Mouse (Mus musculus) spleen, adult 2 months (tissue): ENCODE data around the gene Mbnl3. TPM values are rescaled to one million over a fixed set of nuclear protein-coding genes. Genes with fewer than 3 reads are reported as not detected.

Experiments
- DNase-seq, 2 experiments: peaks; one replicate each; pipeline versions ENCODE4 v3.0.0 to v3.0.0-alpha.2; 2012 to 2021; ENCODE audit warnings: low spot score in 2 of 2, low read depth in 1 of 2
- H3K27ac ChIP-seq: fragments of 200-500 bp; 2 replicates; pipeline ENCODE4 v1.5.1; 2012; ENCODE audit warnings: low read length, inconsistent platforms; ENCODE audit not compliant: insufficient read depth
- H3K27me3 ChIP-seq: fragments of 200-500 bp; 2 replicates; pipeline ENCODE4 v1.6.1; 2012; ENCODE audit warnings: mild to moderate bottlenecking, moderate library complexity, low read length, inconsistent platforms; ENCODE audit not compliant: control insufficient read depth, insufficient read depth
- H3K36me3 ChIP-seq: fragments of 200-500 bp; 2 replicates; pipeline ENCODE4 v1.6.1; 2012; ENCODE audit warnings: mild to moderate bottlenecking, low read length, inconsistent platforms; ENCODE audit not compliant: control insufficient read depth, insufficient read depth
- H3K4me1 ChIP-seq: fragments of 200-500 bp; 2 replicates; pipeline ENCODE4 v1.6.1; 2011; ENCODE audit warnings: inconsistent platforms; ENCODE audit not compliant: control insufficient read depth, insufficient read depth, insufficient read length
- H3K4me3 ChIP-seq: fragments of 200-500 bp; 2 replicates; pipeline ENCODE4 v1.5.1; 2011; ENCODE audit warnings: mild to moderate bottlenecking, inconsistent platforms; ENCODE audit not compliant: insufficient read depth, insufficient read length; ENCODE audit errors: extremely low read depth
- CTCF ChIP-seq: fragments of 200-500 bp; IDR thresholded peaks from 2 replicates; pipeline ENCODE4 v1.5.1; 2011; ENCODE audit warnings: mild to moderate bottlenecking, inconsistent platforms; ENCODE audit not compliant: insufficient read depth, insufficient read length, insufficient replicate concordance; ENCODE audit errors: extremely low read depth
- POLR2A ChIP-seq: fragments of 200-500 bp; IDR thresholded peaks from 2 replicates; pipeline ENCODE4 v1.6.1; 2011; ENCODE audit warnings: low read depth, low read length, inconsistent platforms
- WGBS: fragments of 180-500 bp; shearing (Covaris S2); methylation state at CpG from one replicate; pipeline ENCODE4 v1.1.7; 2018; 5-methylcytosine and 5-hydroxymethylcytosine counted together
- polyA plus RNA-seq: library from polyadenylated mRNA; depleted of rRNA; stranded (reverse); fragments of >200 nt; gene quantifications from 2 replicates; pipeline ENCODE4 v1.2.3, GENCODE M21; 2012; rRNA removed

Mbnl3 gene
- polyA plus RNA-seq: 4.1 and 4.8 TPM in 2 replicates

DNA sequence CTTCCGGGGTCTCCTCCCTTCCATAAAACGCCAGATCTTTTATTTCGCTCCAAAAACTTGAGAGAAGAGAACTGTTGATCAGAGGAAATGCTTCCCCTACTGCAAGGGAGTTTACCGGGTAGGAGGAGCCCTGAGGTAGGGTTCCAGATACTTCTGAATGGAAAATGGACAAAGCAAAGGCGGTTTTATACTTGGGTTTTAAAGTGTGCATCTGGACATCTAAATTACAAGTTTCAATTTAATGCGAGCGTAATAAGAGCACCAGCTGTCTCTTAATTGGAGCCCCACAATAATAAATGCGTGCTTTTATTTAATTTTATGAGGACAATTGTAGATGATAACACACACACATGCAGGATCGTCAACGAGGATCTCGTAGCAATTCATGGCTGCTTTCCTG lies at the start of gene Mbnl3:
Mbnl3 (minus strand) TSS at position 101 of the 400 bp plus-strand sequence.
- no peak within 1 kb of the TSS for H3K27ac ChIP-seq
- TF ChIP-seq CTCF: no peak
- no peak for TF ChIP-seq POLR2A
- WGBS: 43% methylated on average over 11 of the region's 11 CpGs
- no peaks in the 10 kb centered on the region for H3K4me1 ChIP-seq
- peak within 1 kb of the TSS; percentile 81 for H3K4me3 ChIP-seq
- H3K36me3 ChIP-seq: no peaks in the 10 kb centered on the region
- no peak for DNase-seq
- no peaks in the 10 kb centered on the region for H3K27me3 ChIP-seq

DNA sequence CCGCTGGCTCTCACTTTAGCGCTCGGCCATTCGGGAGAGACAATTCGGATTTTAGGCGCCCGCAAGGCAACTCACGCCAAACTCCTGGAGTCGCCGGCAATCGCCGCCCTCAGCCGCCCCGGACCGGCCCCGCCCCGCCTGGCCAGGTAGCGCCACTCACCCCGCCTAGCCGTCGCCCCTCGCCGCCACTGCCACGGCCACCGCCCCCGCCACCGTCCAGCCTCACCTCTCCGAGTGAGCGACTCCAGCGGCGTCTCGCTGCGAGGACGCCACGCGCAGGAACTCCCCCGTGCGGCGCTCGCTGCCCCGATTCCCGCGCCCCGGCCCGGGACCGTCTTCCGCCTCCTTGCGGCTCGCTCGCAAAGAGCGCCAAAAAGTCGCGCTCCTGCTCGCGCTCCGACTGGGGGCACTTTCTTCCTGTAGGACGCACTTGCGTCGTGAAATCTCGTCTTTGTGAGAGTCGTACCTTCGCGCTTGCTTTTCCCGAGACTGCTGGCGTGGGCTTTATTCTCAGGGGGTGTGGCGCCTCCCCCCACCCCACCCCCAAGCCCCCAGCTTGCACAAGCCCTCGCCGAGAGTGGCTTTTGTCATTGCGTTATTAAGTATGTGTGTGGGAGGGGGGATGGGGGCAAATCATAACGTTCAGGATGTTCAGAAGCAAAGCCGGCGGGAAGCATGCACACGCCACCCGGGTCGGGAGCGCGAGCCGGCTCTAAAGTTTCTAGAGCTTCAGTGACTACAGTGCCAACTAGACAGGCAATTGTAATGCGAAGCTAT lies 596 bp downstream of the Mbnl3 start:
- peak in 1 of 2 experiments; percentile 26 for DNase-seq
- Histone ChIP-seq H3K36me3 (no peaks in the 10 kb centered on the region), H3K27ac (no peak overlapping the region), H3K27me3 (no peaks in the 10 kb centered on the region), H3K4me3 (peak overlapping the region; percentile 81), H3K4me1 (no peaks in the 10 kb centered on the region)
- WGBS: 29% methylated on average over 78 of the region's 79 CpGs
- no peak for TF ChIP-seq POLR2A
- no peak for TF ChIP-seq CTCF

GRCm38 (mm10) chrX:51204626-51205547 lies 1.4 kb downstream of the Mbnl3 start:
- peak; percentile 66 to 74 for DNase-seq
- no peaks in the 10 kb centered on the region for H3K4me1 ChIP-seq
- peak overlapping the region; percentile 67 for H3K27ac ChIP-seq
- H3K36me3 ChIP-seq: no peaks in the 10 kb centered on the region
- 30% methylated on average over 47 of the region's 67 CpGs for WGBS
- peak overlapping the region; percentile 81 for H3K4me3 ChIP-seq
- H3K27me3 ChIP-seq: no peaks in the 10 kb centered on the region
- no peak for TF ChIP-seq CTCF
- TF ChIP-seq POLR2A: no peak

- no peaks in the 10 kb centered on the region; the same call in 1 of the 2 replicates for H3K4me1 ChIP-seq
- H3K36me3 ChIP-seq: no peaks in the 10 kb centered on the region
- H3K27me3 ChIP-seq: no peaks in the 10 kb centered on the region
- no peak overlapping the region for H3K4me3 ChIP-seq
- TF ChIP-seq CTCF (no peak), POLR2A (no peak)
- DNase-seq: no peak
- H3K27ac ChIP-seq: no peak overlapping the region
These were observed 9.3 kb downstream of the Mbnl3 start for GRCm38 (mm10) chrX:51197012-51197411.

- no peak overlapping the region for H3K27ac ChIP-seq
- TF ChIP-seq CTCF (no peak), POLR2A (no peak)
- H3K27me3 ChIP-seq: no peaks in the 10 kb centered on the region
- 61% methylated on average over 2 of the region's 2 CpGs for WGBS
- no peaks in the 10 kb centered on the region for H3K4me1 ChIP-seq
- no peak for DNase-seq
- no peaks in the 10 kb centered on the region for H3K36me3 ChIP-seq
- no peak overlapping the region for H3K4me3 ChIP-seq
These were observed 34.4 kb downstream of the Mbnl3 start for GRCm38 (mm10) chrX:51171914-51172313.

- Histone ChIP-seq H3K36me3 (no peaks in the 10 kb centered on the region), H3K27me3 (no peaks in the 10 kb centered on the region), H3K27ac (no peak overlapping the region), H3K4me3 (no peak overlapping the region), H3K4me1 (no peaks in the 10 kb centered on the region)
- WGBS: 87% methylated on average over 6 of the region's 6 CpGs
- DNase-seq: no peak
- TF ChIP-seq POLR2A (no peak), CTCF (no peak)
These were observed 34.9 kb downstream of the Mbnl3 start for GRCm38 (mm10) chrX:51171413-51171812.
